Mouse (Mus musculus) kidney, postnatal 36 days (tissue): ENCODE data around the gene Gm11009.
"Not testable (repeated sequence)": the region's sequence is repeated elsewhere in the genome, so short reads cannot be mapped to it uniquely, and the experiment has no call there.

Experiments used
- DNase-seq, 2 experiments: peaks; one replicate each; pipeline ENCODE4 v3.0.0; 2021 to 2022; ENCODE audit warnings: mixed read lengths in 2 of 2

Gene Gm11009

GRCm38 (mm10) chr2:176319394-176319793, at the start of gene Gm11009:
Gm11009 (minus strand) TSS chr2:176319494.
- DNase-seq, result not testable (repeated sequence)
